Mouse (Mus musculus): ENCODE results near the gene Trim29.

Trim29 gene

GRCm38 (mm10) chr9:43383871-43384270 lies 73.2 kb downstream of the Trim29 start:
- in situ Hi-C loops (cut with MboI, MseI) = loop anchor here (5.0 kb wide), 1 partner anchor 48 kb away; no protein-coding TSS in a partner anchor

- in situ Hi-C loops (cut with MboI, MseI) = loop anchor here (5.0 kb wide), 1 partner anchor 48 kb away; no protein-coding TSS in a partner anchor
Observed at GRCm38 (mm10) chr9:43384400-43384799, 73.8 kb downstream of the Trim29 start.

Measured in T-helper 1 cell (primary cell).